Mouse (Mus musculus) embryo, embryonic 10 days (tissue): ENCODE data around the gene Gas7.
A peak's percentile ranks its signal among the peaks of the same experiment; 100 is the strongest.

Source experiments
- DNase-seq: peaks from one replicate; pipeline ENCODE4 v3.0.0-alpha.2; 2015; ENCODE audit warnings: low spot score

Gene Gas7

GRCm38 (mm10) chr11:67622340-67622739 is 167.1 kb downstream of the Gas7 start:
- DNase-seq, result no peak

- DNase-seq, result no peak
These were observed 171.9 kb downstream of the Gas7 start for GRCm38 (mm10) chr11:67627179-67627578.

- no peak for DNase-seq
These were observed 173.3 kb downstream of the Gas7 start for GRCm38 (mm10) chr11:67628522-67628921.

- DNase-seq, result no peak
These were observed 177.7 kb downstream of the Gas7 start for GRCm38 (mm10) chr11:67632906-67633305.

GRCm38 (mm10) chr11:67633620-67634229 is 178.5 kb downstream of the Gas7 start:
- DNase-seq, result no peak

- no peak for DNase-seq
These were observed 181.0 kb downstream of the Gas7 start for GRCm38 (mm10) chr11:67636201-67636600.

GRCm38 (mm10) chr11:67636905-67637586 is 181.8 kb downstream of the Gas7 start:
- DNase-seq, result peak; percentile 15

- DNase-seq, result no peak
These were observed 183.2 kb downstream of the Gas7 start for GRCm38 (mm10) chr11:67638401-67638800.

GRCm38 (mm10) chr11:67640299-67640698 is 185.1 kb downstream of the Gas7 start:
- no peak for DNase-seq

GRCm38 (mm10) chr11:67642421-67642820 is 187.2 kb downstream of the Gas7 start:
- no peak for DNase-seq

- DNase-seq, result no peak
These were observed 187.6 kb downstream of the Gas7 start for GRCm38 (mm10) chr11:67642835-67643234.

- DNase-seq, result no peak
These were observed 188.2 kb downstream of the Gas7 start for GRCm38 (mm10) chr11:67643465-67643864.

- no peak for DNase-seq
These were observed 189.5 kb downstream of the Gas7 start for GRCm38 (mm10) chr11:67644632-67645149.

- DNase-seq, result peak; percentile 83
These were observed 192.5 kb downstream of the Gas7 start for GRCm38 (mm10) chr11:67647745-67648144.

- no peak for DNase-seq
These were observed 193.6 kb downstream of the Gas7 start for GRCm38 (mm10) chr11:67648651-67649407.

GRCm38 (mm10) chr11:67649971-67650707 is 194.9 kb downstream of the Gas7 start:
- no peak for DNase-seq

GRCm38 (mm10) chr11:67651731-67652130 is 196.5 kb downstream of the Gas7 start:
- DNase-seq, result no peak

GRCm38 (mm10) chr11:67652194-67652892 is 197.1 kb downstream of the Gas7 start:
- DNase-seq, result peak; percentile 79

- peak; percentile 22 for DNase-seq
These were observed 197.6 kb downstream of the Gas7 start for GRCm38 (mm10) chr11:67652893-67653255.

- DNase-seq, result no peak
These were observed 198.4 kb downstream of the Gas7 start for GRCm38 (mm10) chr11:67653521-67654090.

- no peak for DNase-seq
These were observed 199.3 kb downstream of the Gas7 start for GRCm38 (mm10) chr11:67654514-67654913.
